Mouse (Mus musculus) lung, adult 18-20 months (tissue): ENCODE measurements around the gene Aff4.
"Not testable (repeated sequence)": the region's sequence is repeated elsewhere in the genome, so short reads cannot be mapped to it uniquely, and the experiment has no call there.

Experiments used
- DNase-seq, 2 experiments: peaks; one replicate each; pipeline ENCODE4 v3.0.0; 2022; ENCODE audit warnings: mixed read lengths in 2 of 2

Gene Aff4

GRCm38 (mm10) chr11:53350291-53351223, at the start of gene Aff4:
Aff4 (plus strand) TSS chr11:53350833.
- DNase-seq = peak; percentile 89 to 90

GRCm38 (mm10) chr11:53301167-53301515, 49.5 kb upstream of the Aff4 start:
- DNase-seq = no peak

GRCm38 (mm10) chr11:53304044-53304840, 46.4 kb upstream of the Aff4 start:
- DNase-seq = no peak

GRCm38 (mm10) chr11:53306965-53307364, 43.7 kb upstream of the Aff4 start:
- no peak for DNase-seq

- peak; percentile 42 to 71 for DNase-seq
Observed at GRCm38 (mm10) chr11:53307558-53308065, 43.0 kb upstream of the Aff4 start.

GRCm38 (mm10) chr11:53308251-53308864, 42.3 kb upstream of the Aff4 start:
- peak; percentile 43 to 49 for DNase-seq

GRCm38 (mm10) chr11:53308884-53309310, 41.7 kb upstream of the Aff4 start:
- DNase-seq = peak; percentile 71 to 86

- no peak for DNase-seq
Observed at GRCm38 (mm10) chr11:53311385-53311784, 39.2 kb upstream of the Aff4 start.

GRCm38 (mm10) chr11:53312823-53313222, 37.8 kb upstream of the Aff4 start:
- DNase-seq = not testable (repeated sequence)

GRCm38 (mm10) chr11:53314770-53315173, 35.9 kb upstream of the Aff4 start:
- peak; percentile 55 to 78 for DNase-seq

GRCm38 (mm10) chr11:53316996-53317395, 33.6 kb upstream of the Aff4 start:
- peak in 1 of 2 experiments; percentile 35 for DNase-seq

GRCm38 (mm10) chr11:53318041-53318440, 32.6 kb upstream of the Aff4 start:
- DNase-seq = no peak

- DNase-seq = not testable (repeated sequence)
Observed at GRCm38 (mm10) chr11:53318568-53318967, 32.1 kb upstream of the Aff4 start.

- DNase-seq = not testable (repeated sequence)
Observed at GRCm38 (mm10) chr11:53319867-53320266, 30.8 kb upstream of the Aff4 start.

- DNase-seq = peak; percentile 90 to 93
Observed at GRCm38 (mm10) chr11:53324512-53324968, 26.1 kb upstream of the Aff4 start, which contains the start of gene Zcchc10. Zcchc10 (plus strand) TSS chr11:53324679.

- no peak for DNase-seq
Observed at GRCm38 (mm10) chr11:53330325-53330724, 20.3 kb upstream of the Aff4 start.

- DNase-seq = no peak
Observed at GRCm38 (mm10) chr11:53331121-53331520, 19.5 kb upstream of the Aff4 start.

- DNase-seq = no peak
Observed at GRCm38 (mm10) chr11:53332076-53332680, 18.5 kb upstream of the Aff4 start.

GRCm38 (mm10) chr11:53335505-53336181, 15.0 kb upstream of the Aff4 start:
- no peak for DNase-seq

- DNase-seq = no peak
Observed at GRCm38 (mm10) chr11:53336182-53336571, 14.5 kb upstream of the Aff4 start.

GRCm38 (mm10) chr11:53336924-53337323, 13.7 kb upstream of the Aff4 start:
- DNase-seq = no peak

GRCm38 (mm10) chr11:53337684-53338083, 12.9 kb upstream of the Aff4 start:
- no peak for DNase-seq
